Mouse (Mus musculus): ENCODE measurements around the gene Kcnip1.

GRCm38 (mm10) chr11:33874925-33875324 lies 118.0 kb downstream of the Kcnip1 start:
- no peak for TF ChIP-seq CTCF (IDR thresholded peaks at IDR 0.05)
- no peak for TF ChIP-seq EP300 (IDR thresholded peaks at IDR 0.05)

Measured in lung, postnatal 0 days (tissue).